Mouse (Mus musculus) left cerebral cortex, adult 6 months (tissue): ENCODE measurements around the gene Gm20716. TPM values are rescaled to one million over a fixed set of nuclear protein-coding genes. Genes with fewer than 3 reads are reported as not detected.

ENCODE experiments used
- long read RNA-seq, 2 experiments: library from polyadenylated mRNA; unstranded; transcript quantifications; one replicate each; pipeline ENCODE4 v2.0.0; 2019 to 2020
- polyA plus RNA-seq: library from polyadenylated mRNA; unstranded; fragments of <200 nt; fragmentation: Nextera tagmentation; gene quantifications from 2 replicates; pipeline ENCODE4 v1.2.3, GENCODE M21; 2021

Gene Gm20716
- 3.5 and 10.4 TPM in 2 replicates for polyA plus RNA-seq
- long read RNA-seq, experiment 1, full-length matches to known transcripts, result 3 of 34 reads
- long read RNA-seq, experiment 1, partial matches to known transcripts, result 1 of 34 reads
- long read RNA-seq, experiment 1, other reads (novel, unspliced or antisense), result 30 of 34 reads
- long read RNA-seq, experiment 2, partial matches to known transcripts, result 3 of 28 reads
- long read RNA-seq, experiment 2, other reads (novel, unspliced or antisense), result 25 of 28 reads

DNA sequence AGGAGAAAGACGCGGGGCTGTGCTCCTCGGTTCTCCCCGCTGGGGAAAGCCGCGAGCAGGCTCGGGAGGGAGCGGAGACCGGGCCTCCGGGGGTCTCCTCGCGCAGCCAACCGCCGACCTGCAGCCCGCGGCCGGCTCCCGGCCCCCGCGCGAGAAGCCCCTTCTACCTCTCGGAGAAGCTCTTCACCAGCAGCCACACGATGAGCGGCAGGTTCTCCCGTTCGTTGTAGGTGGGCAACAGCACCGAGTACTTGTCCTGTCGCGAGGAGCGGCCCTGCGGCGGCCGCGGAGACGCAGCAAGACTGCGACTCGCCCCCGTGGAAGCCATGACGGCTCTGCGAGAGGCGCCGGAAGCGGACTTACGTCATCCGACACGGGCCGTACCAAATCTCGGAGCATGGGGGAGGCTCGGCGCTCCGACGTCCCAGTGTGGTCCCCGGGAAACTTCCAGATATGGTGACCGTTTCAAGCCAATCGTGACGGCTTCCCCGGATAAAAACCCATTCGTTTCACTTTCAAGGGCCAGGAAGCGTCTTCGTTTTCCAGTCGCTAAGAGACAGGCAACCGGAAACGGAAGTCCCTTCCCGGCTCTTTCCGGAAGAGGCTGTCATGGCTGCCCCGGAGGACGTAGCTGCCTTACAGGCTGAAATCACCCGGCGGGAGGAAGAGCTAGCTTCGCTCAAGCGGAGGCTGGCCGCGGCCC, at the start of gene Gm20716, which contains the start of the genes Dpm1 and Mocs3:
Gm20716 (minus strand) TSS at position 339 of the 703 bp plus-strand sequence.
Dpm1 (minus strand) TSS at position 566 of the 703 bp plus-strand sequence.
Mocs3 (plus strand) TSS at position 597 of the 703 bp plus-strand sequence.

DNA sequence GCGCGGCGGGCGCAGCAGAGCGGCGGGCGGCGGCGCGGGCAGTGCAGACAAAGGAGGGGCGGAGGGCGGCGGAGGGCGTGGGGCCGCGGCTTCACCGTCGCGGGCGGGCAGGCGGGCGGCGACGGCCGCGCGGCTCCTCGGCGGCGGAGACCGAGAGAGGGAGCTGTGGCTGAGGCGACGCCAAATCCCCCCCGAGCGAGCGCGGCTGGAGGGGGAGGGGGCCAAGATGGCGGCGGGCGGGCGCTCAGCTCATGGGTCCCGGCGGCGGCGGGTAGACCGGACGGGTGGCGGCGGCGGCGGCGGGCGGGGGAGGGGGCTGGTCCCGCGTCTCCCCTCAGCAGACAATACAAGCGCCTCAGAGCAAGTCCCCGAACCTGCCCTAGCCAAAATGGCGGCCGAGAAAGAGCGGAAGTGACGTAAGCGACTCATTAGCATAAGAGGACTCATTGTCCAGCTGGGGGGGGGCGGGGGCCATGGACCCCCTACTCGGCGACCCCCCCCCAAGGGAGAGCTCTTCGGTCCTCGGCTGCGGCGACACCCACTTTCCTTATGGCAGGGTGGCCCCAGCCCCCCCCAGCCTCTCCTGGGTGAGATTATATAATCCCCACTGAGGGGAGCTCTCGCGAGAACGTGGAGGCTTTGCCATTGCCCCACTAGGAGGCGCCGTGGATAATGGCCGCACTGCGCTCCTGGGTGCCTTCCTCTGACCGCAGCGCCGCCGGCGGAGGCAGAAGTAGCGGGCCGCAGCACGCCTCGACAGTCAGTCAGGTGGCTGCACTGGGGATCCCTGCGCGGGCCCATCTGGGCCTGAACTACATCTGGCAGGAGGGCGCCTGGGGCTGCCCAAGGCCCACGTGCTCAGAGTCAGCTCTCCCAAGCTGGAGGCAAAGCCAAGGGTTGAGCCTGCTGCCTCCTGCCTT, 23.2 kb downstream of the Gm20716 start, which contains the start of gene Adnp:
Adnp (minus strand) TSS at position 388 of the 920 bp plus-strand sequence.

Other genes starting within 250 kb of the Gm20716 start
- gene Ripor3, start 219.7 kb downstream of the Gm20716 start, polyA plus RNA-seq, result 0.05 and 0.09 TPM in 2 replicates
- gene Pard6b, start 149.4 kb downstream of the Gm20716 start, polyA plus RNA-seq, result 0.59 and 2.5 TPM in 2 replicates
- gene Adnp, start 23.3 kb downstream of the Gm20716 start, polyA plus RNA-seq, result 0.09 and 8.8 TPM in 2 replicates
- 74.1 and 83.6 TPM in 2 replicates for gene Dpm1, start 227 bp upstream of the Gm20716 start, polyA plus RNA-seq
- gene Mocs3, start 258 bp upstream of the Gm20716 start, polyA plus RNA-seq, result 1.9 and 18.4 TPM in 2 replicates
- gene Kcng1, start 51.4 kb upstream of the Gm20716 start, polyA plus RNA-seq, result 8.3 and 9.9 TPM in 2 replicates